Mouse (Mus musculus): ENCODE data around the gene Fsd1l.
A peak's percentile ranks its signal among the peaks of the same experiment; 100 is the strongest.
"Not testable (repeated sequence)": the region's sequence is repeated elsewhere in the genome, so short reads cannot be mapped to it uniquely, and the experiment has no call there.

Fsd1l gene

GRCm38 (mm10) chr4:53628924-53629323, 2.3 kb upstream of the Fsd1l start:
- peak; percentile 21 for DNase-seq (ENCODE audit: low read depth, low spot score)

GRCm38 (mm10) chr4:53630963-53631315, 332 bp upstream of the Fsd1l start:
- no peak for DNase-seq (ENCODE audit: low read depth, low spot score)

- DNase-seq (ENCODE audit: low read depth, low spot score): peak; percentile 6
These were observed 709 bp downstream of the Fsd1l start for GRCm38 (mm10) chr4:53632011-53632349.

DNA sequence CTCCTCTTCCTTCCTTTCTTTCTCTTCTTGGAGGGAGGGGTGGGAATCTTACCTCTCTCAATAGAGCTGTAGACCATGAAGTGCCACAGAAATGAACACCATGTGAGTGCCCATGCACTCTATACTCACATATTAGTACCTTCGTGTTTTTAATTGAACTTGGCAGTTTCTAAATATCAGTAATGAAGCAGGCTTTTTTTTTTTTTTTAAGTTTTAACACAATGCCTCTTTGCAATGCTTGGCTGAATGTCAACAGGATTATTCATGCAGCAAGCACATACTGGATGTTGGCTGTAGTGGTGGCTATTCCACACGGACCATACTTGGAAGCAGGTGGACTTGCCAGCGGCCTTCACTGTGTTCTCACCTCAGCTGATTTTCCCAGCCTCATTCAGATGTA, 4.1 kb downstream of the Fsd1l start:
- DNase-seq (ENCODE audit: low read depth, low spot score): no peak

DNA sequence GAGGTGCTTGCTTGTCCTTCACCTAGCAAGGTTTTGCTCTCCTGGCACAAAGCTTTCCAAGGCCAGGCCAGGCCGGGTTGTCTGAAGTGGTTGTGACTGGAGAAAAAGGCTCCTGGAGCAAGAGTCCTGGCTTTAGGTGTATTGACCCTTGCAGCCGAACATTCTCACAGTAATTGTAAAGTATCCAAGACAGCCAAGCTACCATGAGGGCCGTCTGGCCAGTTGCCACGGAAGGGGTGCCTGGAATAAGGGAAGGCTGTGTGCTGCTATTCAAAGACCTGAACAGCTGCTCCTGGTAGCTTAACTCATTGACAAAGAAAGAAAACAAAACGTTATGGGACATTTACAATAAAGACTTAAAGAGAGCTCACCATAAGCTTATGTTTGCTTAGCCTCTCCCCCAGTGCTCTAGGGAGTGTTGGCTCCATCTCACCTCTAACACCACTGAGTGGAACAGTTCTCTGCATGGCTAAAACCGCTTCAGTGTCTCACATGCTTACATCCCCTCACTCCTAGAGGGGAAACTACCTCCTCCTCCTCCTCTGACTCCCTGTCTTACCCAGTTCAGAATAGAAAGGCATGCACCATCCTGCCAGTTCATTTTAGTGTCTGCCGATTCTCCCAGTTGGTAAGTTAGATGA, 6.1 kb downstream of the Fsd1l start:
- DNase-seq (ENCODE audit: low read depth, low spot score): no peak

DNA sequence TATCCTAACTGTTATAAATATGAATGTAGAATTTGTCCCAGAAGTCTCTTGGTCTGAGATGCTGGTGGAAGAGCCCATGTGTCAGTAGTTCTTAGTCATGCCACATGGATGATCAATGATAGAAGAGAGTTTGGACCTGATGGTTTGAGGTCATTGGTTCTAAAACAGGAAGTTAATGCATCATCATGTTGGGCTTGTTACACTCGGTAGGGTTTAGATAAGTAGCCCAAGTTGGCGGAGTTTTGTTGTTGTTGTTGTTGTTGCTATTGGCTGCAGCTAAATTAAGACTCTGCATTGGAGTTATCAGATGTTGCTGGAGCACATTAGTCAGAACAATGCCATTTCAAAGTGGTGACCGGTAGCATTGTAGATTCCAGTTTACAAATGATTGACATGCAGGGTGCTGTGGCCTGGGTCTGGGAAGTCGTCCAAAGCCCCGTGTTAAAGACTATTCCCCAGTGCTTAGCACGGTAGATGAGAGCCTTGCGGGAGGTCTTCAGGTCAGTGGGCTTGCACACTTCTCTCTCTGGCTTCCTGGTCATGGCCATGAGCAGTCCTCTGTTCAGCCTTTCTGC, 7.4 kb downstream of the Fsd1l start:
- DNase-seq (ENCODE audit: low read depth, low spot score): no peak

GRCm38 (mm10) chr4:53658029-53658428, 26.8 kb downstream of the Fsd1l start:
- DNase-seq (ENCODE audit: low read depth, low spot score): no peak

- no peak for DNase-seq (ENCODE audit: low read depth, low spot score)
These were observed 29.4 kb downstream of the Fsd1l start for GRCm38 (mm10) chr4:53660711-53661110.

DNA sequence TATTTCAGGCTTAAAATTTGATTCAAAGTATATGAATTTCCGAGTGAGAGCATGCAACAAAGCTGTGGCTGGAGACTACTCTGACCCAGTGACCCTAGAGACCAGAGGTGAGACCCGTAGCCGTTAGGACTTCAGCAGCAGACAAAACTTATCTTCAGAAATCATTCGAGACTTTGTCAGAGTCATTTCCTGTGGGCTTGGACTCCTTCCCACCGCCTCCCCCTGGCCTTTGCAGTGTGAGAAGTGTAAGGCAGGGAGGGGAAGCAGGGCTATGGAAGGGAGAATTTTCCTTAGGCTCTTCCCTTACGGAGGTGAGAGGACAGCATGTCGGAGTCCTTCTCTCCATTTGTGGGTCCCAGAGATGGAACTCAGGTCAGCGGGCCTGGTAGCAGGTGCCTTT, 50.8 kb downstream of the Fsd1l start:
- DNase-seq (ENCODE audit: low read depth, low spot score): no peak

DNA sequence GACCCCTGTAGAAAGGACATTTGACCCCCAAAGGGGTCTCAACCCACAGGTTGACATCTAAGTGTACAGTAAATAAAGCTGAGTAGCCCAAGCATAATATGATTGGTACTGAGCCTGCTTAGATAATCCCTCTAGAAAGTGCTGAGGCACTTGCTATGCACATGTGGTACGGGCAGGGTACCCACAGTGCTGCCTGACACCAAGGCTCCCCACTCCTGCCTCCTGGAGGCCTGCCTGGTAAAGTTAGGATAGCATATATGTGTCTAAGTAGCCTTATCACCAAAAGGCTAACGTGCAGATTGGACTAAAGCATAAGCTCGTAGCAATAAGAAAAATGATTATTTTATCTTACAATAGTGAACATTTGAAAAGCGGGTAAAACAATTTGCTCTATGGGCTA, 57.7 kb downstream of the Fsd1l start:
- DNase-seq (ENCODE audit: low read depth, low spot score): no peak

DNA sequence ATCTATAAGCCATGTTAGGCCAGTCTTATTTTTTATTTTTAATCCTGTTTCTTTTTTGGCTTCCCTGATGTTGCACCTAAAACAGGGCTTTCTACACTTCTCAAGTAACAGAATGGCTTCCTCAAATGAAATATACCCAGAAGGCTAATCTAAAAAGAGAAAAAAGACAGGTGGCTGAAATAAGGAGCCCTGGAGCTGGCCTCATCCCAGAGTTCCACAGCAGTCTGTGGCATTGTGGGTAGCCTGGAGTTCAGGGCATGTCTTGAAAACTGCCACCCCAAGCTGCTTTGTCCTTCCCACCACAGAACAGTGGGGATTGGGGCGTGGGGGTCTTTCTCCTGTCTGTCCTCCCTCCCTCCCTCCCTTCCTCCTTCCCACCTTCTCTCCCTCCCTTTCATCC, 60.1 kb downstream of the Fsd1l start:
- DNase-seq (ENCODE audit: low read depth, low spot score): no peak

DNA sequence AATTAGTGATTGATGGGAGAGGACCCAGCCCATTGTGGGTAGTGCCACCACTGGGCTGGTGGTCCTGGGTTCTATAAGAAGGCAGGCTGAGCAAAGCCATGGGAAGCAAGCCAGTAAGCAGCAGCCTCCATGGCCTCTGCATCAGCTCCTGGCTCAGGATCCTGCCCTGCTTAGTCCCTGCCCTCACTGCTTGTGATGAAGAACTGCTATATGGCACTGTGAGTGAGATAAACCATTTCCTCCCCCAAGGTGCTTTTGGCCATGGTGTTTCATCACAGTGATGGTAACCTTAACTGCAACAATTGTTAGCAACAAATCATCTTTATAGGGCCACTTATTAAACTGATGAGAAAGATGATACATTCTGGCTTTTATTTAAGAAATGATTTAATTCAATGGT, 77.9 kb downstream of the Fsd1l start:
- not testable (repeated sequence) for DNase-seq (ENCODE audit: low read depth, low spot score)

DNA sequence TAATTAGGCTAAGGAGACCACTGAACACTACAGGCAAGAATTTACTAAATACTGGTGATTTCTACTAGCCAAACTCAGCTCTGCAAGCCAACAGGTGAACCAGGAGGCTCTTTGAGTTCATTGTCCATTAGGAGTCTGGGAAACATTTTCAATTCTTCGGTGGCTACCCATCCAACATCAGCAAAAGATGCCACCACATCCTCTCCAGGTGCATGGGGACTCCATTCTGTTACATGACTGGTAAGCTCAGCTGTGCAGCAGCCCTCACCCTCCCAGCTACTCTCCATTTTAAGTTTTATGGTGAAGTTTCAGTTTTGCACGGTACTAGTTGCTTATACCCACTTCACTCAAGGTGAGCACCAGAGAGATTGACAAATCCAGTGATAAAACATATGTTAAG, 78.8 kb downstream of the Fsd1l start:
- DNase-seq (ENCODE audit: low read depth, low spot score): no peak

- DNase-seq (ENCODE audit: low read depth, low spot score): no peak
These were observed 79.5 kb downstream of the Fsd1l start for GRCm38 (mm10) chr4:53710555-53711328.

GRCm38 (mm10) chr4:53713704-53714050, 82.4 kb downstream of the Fsd1l start, which contains the start of gene Fktn:
Fktn (plus strand) TSS chr4:53713998.
- no peak for DNase-seq (ENCODE audit: low read depth, low spot score)

DNA sequence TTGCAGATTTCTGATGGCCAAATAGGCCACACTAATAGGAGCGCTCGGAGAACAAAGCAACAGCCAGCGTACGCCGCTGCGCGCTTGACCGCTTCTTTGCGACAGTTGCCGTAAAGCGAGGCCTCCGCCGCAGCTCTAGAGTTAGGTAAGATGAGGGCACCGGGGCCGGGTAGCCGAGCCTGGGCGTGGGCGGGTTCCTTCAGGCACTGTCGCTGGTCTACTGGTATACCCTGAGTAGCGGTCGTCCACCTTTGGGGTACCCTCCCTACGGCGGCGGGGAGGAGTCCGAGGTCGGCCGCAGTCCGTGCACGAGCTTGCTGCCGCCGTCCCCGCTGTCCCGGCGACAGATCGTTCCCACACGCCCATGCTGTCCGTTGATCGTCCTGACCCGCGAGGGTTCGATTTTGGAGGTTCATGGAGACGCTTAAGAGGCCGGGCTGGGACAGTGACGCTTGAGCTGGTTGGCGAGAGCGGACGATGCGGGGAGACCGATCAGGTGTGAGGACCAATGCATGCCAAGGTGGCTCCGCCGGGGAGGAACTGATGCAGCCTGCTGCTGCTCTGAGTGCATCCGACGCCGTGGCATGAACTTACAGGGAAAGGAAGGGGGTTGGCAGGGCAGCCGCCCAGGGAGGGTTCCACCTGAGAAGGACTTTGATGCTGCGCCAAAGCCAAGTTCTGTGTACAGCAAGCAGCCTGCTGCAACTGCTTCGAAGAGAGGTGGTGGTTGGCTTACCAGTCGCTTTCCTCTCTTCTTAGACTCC, 83.0 kb downstream of the Fsd1l start:
- DNase-seq (ENCODE audit: low read depth, low spot score): peak; percentile 90

- peak; percentile 32 for DNase-seq (ENCODE audit: low read depth, low spot score)
These were observed 84.7 kb downstream of the Fsd1l start for GRCm38 (mm10) chr4:53715977-53716376.

- DNase-seq (ENCODE audit: low read depth, low spot score): peak; percentile 10
These were observed 86.3 kb downstream of the Fsd1l start for GRCm38 (mm10) chr4:53717546-53717945.

- DNase-seq (ENCODE audit: low read depth, low spot score): peak; percentile 41
These were observed 87.0 kb downstream of the Fsd1l start for GRCm38 (mm10) chr4:53718261-53718660.

- DNase-seq (ENCODE audit: low read depth, low spot score): no peak
These were observed 91.2 kb downstream of the Fsd1l start for GRCm38 (mm10) chr4:53722506-53722905.

- not testable (repeated sequence) for DNase-seq (ENCODE audit: low read depth, low spot score)
These were observed 94.8 kb downstream of the Fsd1l start for GRCm38 (mm10) chr4:53726100-53726499.

DNA sequence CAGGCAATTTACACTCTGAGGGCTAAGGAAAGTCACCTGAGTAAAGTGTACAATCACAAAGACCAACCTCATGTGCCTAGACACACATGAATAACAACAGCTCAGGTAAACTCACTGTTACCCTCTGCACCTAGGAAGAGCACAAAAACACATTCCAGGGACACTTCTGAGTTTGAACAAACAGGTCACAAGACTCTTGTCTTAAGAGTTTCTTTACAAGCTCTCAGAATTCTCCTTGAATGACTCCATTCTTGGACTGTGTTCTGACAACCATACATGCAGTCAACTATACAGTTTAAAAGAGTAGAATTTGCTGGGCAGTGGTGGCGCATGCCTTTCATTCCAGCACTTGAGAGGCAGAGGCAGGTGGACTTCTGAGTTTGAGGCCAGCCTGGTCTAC, 96.8 kb downstream of the Fsd1l start:
- no peak for DNase-seq (ENCODE audit: low read depth, low spot score)

Data from 3T3-L1 (cell line).